Mouse (Mus musculus): ENCODE results near the gene 2900092C05Rik.

DNA sequence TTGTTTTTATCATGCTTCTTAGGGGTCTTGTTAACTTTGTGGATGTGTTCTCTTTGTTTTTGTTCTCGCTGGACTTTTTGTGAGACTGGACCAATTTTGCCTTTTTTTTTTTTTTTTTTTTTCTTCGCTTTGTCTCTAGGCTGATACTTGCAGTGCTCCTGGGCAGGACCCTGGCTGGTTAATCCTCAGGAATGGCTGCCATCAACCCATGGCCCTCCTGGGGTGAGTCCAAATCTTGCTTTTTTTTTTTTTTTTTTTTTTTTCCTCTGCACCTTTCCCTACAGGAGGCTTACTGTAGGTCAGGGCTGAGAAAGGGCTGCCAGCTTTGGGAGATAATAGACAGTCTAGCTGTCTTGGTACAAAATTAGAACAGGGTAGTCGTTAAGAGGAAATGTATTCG, 32.8 kb upstream of the 2900092C05Rik start:
- TF ChIP-seq POLR2A (IDR thresholded peaks at IDR 0.05; ENCODE audit: extremely low read depth, insufficient read depth, low read length), result no peak
- no peak for TF ChIP-seq CTCF (IDR thresholded peaks at IDR 0.05; ENCODE audit: extremely low read depth, insufficient read depth, low read length)

All from cortical plate, adult 2 months (tissue).